Mouse (Mus musculus) liver, adult (tissue): Measurements from ENCODE around the gene Numa1.

Experiments
- GATA4 ChIP-seq: IDR thresholded peaks from 2 replicates; pipeline ENCODE4 v1.6.1; 2014; ENCODE audit warnings: mild to moderate bottlenecking, low read length; ENCODE audit not compliant: insufficient replicate concordance

The Numa1 gene

DNA sequence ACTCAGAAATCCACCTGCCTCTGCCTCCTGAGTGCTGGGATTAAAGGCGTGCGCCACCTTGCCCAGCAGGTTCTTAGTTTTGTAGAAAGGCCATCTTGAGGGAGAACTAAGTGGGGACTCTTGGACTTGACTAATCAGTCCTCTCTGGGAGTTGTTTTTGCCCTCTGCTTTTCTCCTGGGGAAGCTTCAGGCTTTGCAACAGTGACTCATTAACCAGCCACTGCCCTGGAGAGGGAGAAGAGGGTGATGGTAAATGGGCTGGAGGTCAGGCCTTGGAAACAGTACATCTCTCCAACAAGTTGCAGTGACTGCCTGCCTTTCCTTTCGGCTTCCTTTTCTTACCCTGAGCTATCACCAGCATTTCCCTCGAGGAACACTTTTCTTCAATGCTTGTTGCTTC lies 30.6 kb downstream of the Numa1 start:
- no peak for TF ChIP-seq GATA4

DNA sequence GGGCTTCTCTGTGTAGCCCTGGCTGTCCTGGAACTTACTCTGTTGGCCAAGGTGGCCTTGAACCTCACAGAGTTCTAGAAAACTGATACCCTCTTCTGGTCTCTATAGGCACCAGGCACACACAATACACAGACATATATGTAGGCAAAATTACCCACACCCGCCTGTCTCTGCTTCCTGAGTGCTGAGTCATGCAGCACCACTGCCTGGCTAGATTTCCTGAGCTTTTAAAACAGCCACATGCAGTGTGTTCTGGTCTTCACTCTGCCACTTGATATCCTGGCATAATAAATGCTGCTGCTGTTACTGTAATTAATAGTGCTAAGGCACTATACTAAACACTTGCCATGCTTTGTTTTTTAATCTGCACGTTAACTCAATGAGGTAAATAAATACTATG lies 31.7 kb downstream of the Numa1 start:
- no peak for TF ChIP-seq GATA4

DNA sequence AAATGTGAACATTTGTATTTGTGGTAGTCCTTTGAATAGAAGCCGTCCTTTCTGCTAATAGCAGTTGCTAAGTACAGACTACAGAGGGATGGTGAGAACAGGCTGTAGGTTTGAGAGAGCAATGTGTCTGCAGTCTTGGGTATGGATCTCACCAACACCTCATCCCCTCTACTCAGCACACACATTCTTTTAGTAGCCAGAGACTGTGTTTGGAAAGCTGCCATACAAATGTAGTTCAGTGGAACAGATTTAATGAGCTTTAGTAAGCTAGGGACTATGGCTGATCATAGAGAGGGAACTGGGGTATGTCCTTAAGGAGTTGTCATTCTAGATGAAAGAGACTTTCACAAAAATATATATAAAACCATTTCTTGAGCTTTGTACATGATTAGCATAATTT lies 33.3 kb downstream of the Numa1 start:
- no peak for TF ChIP-seq GATA4

DNA sequence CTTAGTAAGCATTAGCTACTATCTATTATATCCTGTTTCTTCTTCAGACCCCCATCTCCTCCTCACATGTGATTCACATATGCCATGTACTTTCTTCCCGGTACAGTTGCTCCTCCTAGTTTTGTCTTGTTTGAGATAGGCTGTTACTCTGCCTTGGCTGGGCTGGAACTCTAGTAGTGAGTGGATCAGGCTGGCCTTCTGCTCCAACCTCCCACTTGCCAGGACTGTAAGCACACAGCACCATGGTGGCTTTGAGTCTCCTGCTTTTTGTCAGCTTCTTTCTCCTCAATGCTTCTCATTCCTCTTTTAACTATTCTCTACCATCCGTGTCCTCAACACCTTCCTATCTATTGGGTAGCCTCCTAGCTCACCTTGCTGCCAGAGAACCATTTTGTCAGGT lies 34.8 kb downstream of the Numa1 start:
- TF ChIP-seq GATA4 = no peak

DNA sequence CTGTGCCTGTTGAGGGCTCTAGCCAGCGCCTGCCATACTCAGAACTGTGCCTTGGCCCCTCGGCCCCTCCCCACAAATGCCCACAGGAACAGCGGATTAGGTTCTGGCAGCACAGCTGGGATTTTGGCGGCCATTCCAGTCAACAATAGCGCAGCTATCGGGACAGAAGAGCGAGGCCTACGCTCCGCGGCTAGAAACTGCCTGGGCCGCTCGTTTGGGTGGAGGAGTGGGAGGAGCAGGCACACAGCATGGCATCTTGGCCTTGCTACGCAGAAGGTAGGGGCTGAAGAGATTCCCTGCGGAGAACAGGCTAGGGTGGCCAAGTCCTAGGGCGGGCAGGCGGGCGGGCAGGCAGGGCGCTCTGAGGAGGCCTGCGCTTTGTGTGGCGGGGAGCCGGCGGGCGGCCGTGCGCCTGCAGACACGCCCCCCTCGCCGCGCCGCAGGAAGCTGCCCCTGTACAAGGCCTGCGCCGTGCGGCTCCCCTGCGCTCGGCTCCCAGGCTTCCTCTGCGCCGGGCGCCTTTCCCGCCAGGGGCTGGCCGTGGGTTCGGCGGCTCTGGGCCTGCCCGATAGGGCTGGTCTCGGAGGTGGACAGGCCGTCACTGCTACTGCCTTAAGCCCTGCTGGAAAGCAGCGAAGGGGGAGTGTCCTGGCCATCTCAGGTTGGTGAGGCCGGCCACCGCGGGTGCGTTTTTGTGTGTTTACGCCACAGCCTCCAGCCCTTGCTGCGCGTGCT lies 36.0 kb downstream of the Numa1 start:
- TF ChIP-seq GATA4 = peak; percentile 2; the same call in 1 of the 2 replicates

DNA sequence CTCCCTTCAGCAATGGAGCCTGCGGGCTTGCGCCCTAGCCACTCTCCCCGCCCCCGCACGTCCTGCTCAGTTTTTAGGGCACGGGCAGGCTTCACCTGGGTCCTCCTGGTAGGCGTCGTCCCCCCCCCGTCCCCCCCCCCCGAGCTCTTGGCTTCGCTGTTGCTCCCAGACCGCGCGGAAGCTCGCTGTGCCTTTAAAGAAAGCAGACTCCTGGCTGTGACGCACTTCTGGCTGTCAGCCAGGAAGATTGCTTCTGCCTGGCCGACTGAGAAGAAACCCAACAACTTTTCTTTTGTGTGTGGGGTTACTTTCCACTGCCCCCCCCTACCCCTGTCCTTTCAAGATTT lies 36.5 kb downstream of the Numa1 start:
- 0 out of 2 replicates have a peak, but pooled peaks have one; percentile 1 for TF ChIP-seq GATA4

DNA sequence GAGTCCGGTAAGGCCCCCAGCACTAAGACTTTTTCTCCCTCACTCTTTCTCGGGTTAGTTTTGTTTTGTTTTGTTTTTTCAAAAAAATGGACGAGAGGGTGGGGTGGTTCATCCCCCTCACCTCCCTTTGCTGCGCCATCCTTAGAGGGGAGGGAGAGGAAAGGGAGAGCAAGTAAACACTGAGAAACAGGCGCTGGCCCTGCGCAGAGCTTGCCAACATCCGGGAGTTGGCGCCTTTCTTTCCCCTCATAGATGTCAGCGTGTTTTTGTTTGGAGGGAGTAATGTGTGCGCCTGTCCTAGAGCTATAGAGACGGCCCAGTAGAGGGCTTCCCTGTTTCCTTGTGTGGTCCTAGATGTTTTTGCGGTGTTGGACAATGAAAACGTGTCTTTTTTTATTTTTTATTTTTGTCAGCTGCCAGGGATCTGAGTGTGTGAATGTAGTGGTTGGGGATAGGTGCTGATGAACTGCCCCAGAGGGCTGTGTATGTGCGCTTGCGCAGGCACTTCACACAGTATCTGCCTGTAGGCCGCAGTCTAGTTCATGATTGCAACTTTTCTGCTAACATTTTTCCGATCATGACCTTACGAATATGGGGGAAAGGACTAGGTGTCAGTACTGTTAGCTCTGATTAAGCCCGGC lies 37.0 kb downstream of the Numa1 start:
- no peak for TF ChIP-seq GATA4

DNA sequence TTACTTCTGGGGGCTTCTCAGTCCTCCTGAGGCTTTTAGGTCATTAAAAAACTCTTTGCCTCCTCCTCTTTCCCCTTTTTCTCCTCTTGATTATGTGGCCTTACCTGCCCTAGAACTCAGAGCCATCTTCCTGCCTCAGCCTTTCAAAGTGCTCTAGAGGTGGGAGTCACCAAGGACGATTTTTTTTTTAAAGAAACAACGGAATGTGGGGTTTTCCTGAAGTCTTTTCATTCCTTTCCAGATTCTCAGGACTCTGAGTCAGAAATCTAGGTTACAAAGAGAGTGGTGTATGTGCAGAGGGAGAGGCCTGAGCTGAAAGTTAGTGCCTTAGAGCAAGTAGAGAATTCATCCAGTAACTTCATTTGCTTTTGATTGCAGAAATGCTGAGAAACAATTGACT lies 37.8 kb downstream of the Numa1 start:
- TF ChIP-seq GATA4 = no peak

DNA sequence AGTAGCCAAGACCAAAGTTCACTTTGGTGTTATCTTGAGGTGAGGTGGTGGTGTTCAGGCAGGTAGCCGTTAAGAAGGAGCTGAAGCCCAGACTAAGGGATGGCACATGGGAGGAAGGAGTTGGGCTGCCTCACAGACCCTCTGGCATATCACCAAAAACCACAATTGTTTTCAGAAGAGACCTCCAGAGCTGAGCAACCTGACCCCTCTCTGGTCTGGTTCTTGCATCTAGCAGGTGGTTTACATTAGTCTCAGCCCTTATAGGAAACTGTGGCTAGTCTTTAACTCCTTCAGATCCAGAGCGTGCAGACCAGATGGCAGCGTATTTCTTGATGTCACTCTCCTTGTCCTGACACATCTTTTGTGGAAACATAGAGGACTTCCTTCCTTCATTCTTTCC lies 39.8 kb downstream of the Numa1 start:
- TF ChIP-seq GATA4 = no peak

DNA sequence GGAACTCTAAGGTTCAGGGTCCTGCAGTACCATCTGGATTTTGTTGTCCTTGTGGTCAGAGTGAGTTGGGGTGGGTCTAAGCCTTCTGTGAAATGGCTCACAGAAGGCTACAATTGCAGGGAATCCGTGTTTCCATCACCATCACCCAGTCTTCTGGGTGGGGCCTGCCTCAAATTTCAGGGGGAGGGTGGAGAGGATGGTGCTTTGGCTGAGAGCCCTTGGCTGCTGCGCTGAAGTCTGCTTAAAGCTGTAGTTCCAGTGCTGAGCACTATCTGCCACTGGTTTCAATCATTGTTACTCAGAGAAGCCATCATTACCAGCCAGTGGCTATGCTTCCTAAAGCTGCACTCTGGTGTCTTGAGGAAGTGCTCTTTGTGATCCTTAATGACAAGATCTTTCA lies 40.6 kb downstream of the Numa1 start:
- no peak for TF ChIP-seq GATA4

DNA sequence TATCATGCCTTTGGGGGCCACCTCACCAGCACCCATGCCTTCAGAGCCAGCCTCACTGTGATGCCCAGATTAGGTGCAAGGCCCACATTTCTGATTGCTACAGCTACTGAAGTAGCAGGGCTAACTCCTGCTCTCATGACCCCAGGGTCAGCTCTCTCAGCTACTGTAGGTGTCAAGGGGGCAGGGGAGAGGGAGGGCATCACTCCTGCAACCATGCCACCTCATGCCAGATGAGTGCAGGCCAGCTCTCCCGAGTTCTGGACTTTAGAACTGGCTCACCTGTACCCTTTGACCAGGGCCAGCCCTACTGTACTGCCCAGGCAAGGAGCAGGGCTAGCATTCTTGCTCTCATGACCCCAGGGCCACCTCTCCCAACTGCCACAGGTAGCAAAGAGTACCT lies 48.8 kb downstream of the Numa1 start:
- TF ChIP-seq GATA4 = no peak

DNA sequence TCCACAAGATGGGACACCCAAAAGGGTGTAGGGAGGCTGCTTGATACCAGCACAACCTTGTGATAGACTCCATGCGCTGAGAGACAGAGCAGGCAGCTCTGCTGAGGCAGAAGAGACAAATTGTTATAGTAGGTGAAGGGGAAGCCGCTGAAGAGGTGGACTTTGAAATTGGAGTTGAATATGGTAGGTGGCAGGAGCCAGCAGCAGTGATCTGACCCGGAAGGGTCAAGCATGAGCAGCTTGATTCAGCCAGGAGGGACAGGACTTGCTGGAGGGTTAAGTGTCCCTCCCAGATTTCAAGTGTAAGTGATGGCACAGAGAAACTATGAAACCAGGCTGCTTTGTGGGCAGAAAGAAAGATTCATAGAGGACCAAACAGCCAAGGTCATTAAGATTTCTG lies 51.2 kb downstream of the Numa1 start:
- TF ChIP-seq GATA4 = no peak

DNA sequence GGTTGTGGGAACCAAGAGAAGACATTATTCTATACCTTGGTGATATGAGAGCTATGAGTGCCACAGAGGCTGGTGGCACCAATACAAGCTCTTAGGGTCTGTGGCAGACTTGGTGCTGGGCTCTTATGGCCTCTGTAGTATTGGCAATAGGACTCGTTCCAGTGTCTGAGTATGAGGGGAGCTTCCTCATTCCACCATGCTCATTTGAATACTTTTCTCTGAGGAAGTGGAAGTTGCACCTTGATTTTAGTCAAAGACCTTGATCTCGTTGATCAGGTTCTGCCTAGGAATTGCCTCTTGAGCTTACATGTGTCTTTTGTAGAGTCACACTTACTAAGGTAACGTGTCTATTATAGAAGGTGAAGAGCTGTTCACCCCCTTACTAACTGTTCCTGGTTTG lies 60.3 kb downstream of the Numa1 start:
- TF ChIP-seq GATA4 = no peak

DNA sequence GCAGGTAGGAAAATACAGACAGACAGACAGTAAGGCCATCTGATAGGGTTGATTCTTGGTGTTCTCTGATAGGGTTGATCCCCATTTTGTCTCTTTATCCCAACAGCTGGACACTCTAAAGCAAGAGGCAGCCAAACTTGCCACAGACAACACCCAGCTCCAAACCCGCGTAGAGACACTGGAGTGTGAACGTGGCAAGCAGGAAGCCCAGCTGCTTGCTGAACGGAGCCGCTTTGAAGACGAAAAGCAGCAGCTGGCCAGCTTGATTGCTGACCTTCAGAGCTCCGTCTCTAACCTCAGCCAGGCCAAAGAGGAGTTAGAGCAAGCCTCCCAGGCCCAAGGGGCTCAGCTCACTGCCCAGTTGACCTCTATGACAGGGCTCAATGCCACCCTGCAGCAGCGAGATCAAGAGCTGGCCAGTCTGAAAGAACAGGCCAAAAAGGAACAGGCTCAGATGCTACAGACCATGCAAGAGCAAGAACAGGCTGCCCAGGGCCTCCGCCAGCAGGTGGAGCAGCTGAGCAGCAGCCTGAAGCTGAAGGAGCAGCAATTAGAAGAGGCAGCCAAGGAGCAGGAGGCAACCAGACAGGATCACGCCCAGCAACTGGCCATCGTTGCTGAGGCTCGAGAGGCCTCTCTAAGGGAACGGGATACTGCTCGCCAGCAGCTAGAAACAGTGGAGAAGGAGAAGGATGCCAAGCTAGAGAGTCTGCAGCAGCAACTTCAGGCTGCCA lies 64.5 kb downstream of the Numa1 start:
- no peak for TF ChIP-seq GATA4

DNA sequence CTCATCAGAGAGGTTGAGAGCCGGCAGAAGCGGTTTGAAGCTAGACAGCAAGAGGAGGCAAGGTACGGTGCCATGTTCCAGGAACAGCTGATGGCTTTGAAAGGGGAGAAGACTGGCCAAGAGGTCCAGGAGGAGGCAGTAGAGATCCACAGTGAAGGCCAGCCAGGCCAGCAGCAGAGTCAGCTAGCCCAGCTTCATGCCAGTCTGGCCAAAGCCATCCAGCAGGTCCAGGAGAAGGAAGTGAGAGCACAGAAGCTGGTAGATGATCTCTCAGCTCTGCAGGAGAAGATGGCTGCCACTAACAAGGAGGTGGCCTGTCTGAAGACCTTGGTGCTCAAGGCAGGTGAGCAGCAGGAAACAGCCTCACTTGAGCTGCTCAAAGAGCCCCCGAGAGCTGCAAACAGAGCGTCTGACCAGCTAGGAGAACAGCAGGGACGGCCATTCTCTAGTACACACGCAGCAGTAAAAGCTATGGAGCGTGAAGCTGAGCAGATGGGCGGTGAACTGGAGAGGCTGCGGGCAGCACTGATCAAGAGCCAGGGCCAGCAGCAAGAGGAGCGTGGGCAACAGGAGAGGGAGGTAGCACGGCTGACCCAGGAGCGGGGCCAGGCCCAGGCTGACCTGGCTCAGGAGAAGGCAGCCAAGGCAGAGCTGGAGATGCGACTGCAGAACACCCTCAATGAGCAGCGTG lies 65.7 kb downstream of the Numa1 start:
- no peak for TF ChIP-seq GATA4

DNA sequence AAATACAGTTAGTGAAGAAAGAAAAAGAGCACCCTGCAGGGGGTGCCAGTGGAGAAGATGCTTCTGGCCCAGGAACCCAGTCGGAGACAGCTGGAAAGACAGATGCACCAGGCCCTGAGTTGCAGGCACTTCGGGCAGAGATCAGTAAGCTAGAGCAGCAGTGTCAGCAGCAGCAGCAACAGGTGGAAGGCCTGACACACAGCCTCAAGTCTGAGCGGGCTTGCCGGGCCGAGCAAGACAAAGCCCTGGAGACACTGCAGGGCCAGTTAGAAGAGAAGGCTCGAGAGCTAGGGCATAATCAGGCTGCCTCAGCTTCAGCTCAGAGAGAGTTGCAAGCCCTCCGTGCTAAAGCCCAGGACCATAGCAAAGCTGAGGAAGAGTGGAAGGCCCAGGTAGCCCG lies 66.4 kb downstream of the Numa1 start:
- TF ChIP-seq GATA4 = no peak
